Mouse (Mus musculus) lung, postnatal 36 days (tissue): ENCODE data around the gene Dhrs3.

ENCODE experiments used
- DNase-seq: peaks from one replicate; pipeline ENCODE4 v3.0.0; 2022; ENCODE audit warnings: mixed read lengths

Dhrs3 gene

GRCm38 (mm10) chr4:144940796-144941462 is 48.3 kb downstream of the Dhrs3 start:
- no peak for DNase-seq

DNA sequence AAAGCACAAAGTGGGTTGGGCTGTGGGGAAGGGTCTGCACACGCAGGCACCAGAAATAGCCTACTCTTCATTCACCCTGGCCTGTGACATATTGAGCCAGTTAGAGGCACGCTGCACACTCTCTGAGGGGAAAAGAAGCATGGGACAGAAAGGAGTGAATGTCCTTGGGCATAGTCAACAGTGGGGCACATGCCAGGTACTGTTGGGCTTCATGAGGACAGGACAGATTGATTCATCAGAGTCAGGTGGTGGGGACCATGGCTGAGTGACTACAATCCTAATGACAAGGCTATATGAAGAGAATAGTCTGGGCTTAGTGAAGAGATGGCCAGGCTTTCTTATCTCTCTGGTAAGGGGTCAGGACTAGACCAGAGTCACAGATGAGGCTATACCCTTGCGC is 49.8 kb downstream of the Dhrs3 start:
- no peak for DNase-seq

GRCm38 (mm10) chr4:144943273-144943672 is 50.6 kb downstream of the Dhrs3 start:
- DNase-seq, result no peak

- DNase-seq, result peak; percentile 89
These were observed 55.2 kb downstream of the Dhrs3 start for GRCm38 (mm10) chr4:144947738-144948390.

DNA sequence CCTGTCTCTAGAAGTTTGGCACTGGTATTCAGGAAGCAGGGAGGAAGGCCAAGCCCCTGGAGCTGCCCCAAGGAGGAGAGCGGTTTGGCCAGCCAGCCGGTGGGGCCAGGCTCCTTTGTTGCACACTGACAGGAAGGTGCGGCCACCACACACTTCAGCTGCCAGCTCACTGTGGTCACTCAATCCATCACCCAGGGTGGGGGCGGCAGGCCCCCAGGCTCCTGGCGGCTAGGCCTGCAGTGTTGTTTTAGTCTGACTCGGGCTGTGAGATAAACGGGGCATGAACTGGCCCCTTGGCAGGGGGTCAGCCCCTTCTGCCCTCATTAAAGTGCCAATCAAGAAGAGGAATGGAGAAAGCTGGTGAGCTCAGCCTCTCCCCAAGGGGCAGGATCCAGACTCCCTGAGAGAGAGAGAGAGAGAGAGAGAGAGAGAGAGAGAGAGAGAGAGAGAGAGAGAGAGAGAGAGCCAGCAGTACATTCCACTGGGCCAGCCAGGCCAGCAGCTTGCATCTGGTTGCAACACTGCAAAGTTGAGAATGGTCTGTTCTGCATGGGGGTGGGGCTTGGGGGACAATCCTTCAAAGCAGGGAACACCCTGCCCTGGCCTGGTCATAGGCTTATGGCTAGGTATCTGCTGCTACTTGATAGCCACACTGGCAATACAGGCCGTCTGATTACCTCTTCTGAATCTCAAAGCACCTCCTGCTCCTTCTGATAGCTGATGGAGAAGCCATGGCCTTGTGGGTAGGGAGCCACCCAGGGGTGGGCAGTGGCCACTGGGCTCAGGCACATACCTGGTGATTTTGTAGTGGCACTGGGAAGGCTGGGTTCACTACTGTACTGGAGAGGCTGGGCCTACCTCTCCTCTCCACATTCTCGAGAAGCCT is 57.1 kb downstream of the Dhrs3 start:
- DNase-seq, result peak; percentile 86

DNA sequence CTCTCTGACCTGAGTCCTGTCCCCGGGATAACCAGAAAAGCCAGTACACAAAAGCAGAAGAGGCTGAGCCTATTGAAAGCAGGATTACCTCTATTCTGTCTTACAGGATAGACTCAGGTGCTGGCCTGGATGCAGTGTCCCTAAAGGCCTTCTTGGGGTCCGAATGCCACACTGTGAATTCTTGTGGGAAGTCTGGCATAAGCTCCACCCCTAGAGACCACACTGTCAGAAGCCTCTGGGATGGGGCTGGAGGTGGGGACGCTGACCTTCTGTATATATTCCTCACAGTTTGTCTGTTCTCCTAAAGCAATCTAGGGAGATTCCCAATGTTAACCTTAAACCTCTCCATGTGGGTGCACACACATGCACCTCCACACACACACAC is 57.7 kb downstream of the Dhrs3 start:
- DNase-seq, result no peak

- DNase-seq, result no peak
These were observed 58.3 kb downstream of the Dhrs3 start for GRCm38 (mm10) chr4:144950883-144951282.

DNA sequence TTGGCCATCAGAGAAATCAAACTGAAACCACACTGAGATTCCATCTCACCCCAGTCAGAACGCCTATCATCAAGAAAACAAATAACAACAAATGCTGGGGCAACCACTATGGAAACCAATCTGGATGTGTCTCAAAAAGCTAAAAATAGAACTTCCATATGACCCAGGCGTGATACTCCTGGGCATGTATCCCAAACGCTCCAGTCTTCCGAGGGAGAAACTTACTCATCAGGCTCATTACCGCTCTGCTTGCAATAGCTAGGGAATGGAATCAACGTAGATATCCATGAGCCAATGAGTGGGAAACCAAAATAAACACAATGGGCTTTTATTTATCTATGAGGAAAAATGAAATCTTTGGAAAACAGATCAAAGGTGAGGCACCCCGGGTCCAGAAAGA is 59.2 kb downstream of the Dhrs3 start:
- no peak for DNase-seq

DNA sequence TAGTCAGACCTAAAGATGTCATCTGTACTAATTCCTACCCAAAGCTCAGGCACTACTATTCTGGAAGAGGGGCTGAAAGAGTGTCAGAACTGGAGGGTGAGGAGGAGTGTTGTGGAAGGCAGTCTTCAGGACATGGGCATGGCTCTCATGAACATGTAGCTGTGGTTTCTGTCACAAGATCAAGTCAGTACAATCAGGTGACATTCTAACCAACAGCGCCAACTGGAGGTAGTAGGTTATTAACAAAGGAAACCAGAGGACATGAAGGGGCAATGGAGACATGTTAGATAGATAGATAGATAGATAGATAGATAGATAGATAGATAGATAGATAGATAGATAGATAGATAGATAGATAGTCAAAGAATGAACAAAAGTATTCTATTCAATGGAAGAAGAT is 60.8 kb downstream of the Dhrs3 start:
- DNase-seq, result no peak

GRCm38 (mm10) chr4:144955863-144956262 is 63.2 kb downstream of the Dhrs3 start:
- peak; percentile 73 for DNase-seq

GRCm38 (mm10) chr4:144956293-144956692 is 63.7 kb downstream of the Dhrs3 start:
- DNase-seq, result no peak

DNA sequence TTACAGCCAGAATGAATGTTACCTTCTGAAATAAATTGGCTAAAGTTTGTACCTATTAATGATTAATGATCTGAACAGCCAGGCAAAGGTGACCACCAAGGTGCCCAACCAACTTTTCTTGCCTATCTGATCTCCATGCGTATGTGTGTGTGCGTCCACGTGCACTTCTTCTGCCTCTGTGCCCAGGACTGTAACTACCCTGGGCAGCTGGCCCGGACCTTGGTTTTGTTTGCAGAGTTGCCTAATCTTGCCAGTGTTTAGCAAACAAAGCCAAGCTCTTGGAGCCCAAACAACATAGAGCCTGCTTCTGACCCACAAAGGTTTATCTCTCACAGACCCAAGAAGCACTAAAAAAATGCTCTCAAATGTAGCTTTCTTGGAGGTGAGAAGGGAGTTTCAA is 64.6 kb downstream of the Dhrs3 start:
- DNase-seq, result peak; percentile 95

DNA sequence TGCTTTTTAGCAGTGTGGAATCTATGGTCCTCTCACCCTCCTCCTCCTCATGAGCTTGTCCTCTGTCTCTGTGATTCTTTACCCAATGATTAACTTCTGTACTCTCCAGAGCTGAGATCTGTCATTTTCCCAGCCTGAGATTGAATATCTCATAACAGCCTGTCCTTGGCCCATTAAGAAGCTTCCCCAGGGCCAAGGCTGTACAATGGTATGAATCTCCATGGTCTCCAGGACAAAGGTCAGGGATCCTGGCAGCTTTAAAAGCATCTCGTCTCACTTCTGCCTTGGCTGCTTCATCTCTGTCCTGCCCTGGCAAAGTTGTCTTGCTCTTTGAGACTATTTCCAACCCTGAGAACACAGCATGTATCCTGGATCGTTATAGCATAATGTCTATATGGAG is 65.1 kb downstream of the Dhrs3 start:
- peak; percentile 56 for DNase-seq

GRCm38 (mm10) chr4:144960188-144960904 is 67.7 kb downstream of the Dhrs3 start:
- peak; percentile 94 for DNase-seq

DNA sequence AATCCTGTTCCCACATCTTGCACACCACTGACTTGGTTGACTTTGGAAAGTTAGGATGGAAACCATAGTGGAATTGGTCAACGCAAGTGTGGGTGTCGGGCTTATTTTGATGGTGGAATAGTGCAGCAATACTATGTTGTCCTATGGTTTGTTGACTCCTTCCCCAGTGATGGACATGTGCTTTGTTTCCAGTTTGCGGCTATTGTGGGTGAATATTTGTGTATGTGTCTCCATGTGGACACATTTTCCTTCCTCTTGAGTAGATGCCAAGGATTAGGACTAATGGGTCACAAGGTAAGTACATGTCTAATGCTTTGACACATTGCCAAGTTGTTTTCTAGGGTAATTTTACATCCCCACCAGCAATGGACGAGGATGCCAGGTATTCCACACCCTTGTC is 68.6 kb downstream of the Dhrs3 start:
- peak; percentile 67 for DNase-seq

DNA sequence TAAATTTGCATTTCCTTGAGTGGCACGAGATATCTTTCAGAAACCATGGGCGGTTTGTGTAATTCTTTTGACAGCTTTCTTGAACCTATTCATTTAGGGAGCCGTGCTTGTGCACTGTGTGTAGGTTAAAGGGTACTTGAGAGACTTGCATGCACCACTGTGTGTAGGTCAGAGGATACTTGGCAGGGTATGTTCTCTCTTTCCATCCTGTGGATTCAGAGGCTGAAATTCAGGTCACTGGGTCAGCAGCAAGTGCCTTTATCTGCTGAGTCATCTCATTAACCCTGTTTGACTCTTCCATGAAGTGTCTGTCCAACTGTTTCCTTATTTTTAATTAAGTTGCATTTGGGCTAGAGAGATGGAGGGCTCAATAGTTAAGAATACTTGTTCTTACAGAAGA is 69.1 kb downstream of the Dhrs3 start:
- peak; percentile 23 for DNase-seq

DNA sequence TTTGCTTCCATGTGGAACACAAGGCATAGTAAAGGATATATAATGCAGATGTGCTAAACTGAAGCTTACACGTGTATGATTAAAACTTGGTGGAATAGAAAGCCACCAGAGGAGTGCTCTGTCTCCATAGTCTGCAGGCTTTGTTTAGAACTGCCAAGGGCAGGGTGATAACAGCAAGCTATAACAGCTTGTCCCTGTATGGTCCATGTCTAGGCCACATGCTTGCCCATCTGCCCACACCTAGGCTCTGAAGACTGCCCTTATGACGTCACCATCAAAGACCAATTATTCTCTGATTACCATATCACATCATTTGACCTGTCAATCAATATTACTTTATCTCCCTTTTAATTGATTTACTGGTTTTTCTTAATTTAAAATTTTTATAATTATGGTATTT is 72.6 kb downstream of the Dhrs3 start:
- DNase-seq, result no peak

GRCm38 (mm10) chr4:144968371-144968770 is 75.7 kb downstream of the Dhrs3 start:
- no peak for DNase-seq

- DNase-seq, result peak; percentile 48
These were observed 76.4 kb downstream of the Dhrs3 start for GRCm38 (mm10) chr4:144969030-144969429.

GRCm38 (mm10) chr4:144971048-144971447 is 78.4 kb downstream of the Dhrs3 start:
- no peak for DNase-seq

GRCm38 (mm10) chr4:144972948-144973720 is 80.5 kb downstream of the Dhrs3 start:
- DNase-seq, result no peak

DNA sequence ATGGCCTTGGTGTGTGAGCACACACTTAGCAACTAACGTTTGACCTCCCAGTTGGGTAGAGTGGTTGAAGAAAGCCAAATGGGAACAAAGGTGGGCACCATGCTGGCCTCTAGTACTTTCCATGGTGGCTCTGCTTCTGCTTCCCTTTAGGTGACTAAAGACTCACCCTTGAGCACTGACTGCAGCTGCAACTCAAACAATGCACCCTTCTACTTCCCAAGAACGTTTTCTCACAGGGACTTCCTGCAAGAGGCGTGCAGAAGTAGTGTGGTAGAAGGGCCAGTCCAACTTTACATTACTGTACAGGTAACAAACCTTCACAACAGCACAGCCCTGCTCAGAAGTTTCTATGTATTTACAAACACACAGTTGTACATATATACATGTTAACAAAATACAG is 81.8 kb downstream of the Dhrs3 start:
- DNase-seq, result no peak
